20 mouse cellular contexts compared by ENCODE assay signal in the genomic region with DNA sequence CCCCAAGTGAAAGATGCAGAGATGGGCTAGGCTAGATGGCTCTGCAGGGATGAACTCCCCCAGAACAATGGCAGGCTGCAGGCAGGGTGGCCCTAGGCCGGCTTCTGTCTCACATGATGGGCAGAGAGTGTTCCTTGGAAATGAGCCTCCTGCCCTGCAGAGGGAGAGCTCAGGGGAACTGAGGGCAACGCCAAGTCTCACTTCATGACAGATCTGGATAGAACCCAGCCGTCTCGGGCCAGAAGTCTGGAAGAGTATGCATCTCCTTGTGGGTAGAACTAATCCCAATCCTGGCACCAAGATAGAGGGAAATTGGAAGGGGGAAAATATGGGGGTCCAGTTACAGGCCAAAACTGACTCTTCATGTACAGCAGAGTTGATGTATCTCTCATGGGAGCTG. TPM values are rescaled to one million over a fixed set of nuclear protein-coding genes. Genes with fewer than 3 reads are reported as not detected.
DNase-seq lines count a peak whose midpoint lies in the region; ATAC-seq lines count a peak whose summit lies in the region.
"Had no signal": no experiment of that assay in that cellular context is flagged by ENCODE, and none has a peak within 500 bp of the region (broad histone marks: within the 10 kb centered on the region; RNA-seq: fewer than 3 reads in every experiment).

No protein-coding gene starts in this region.

- H3K9ac ChIP-seq in midbrain, embryonic 12.5 days (replicated peaks): no peak overlapping the region
- H3K9ac ChIP-seq in midbrain, embryonic 11.5 days (ENCODE audit: low read length): no peak overlapping the region
- H3K9ac ChIP-seq: forebrain, embryonic 13.5 days; liver, postnatal 0 days had no signal

- H3K4me1 ChIP-seq in midbrain, embryonic 12.5 days: peaks cover 46% of the 10 kb centered on the region
- H3K4me1 ChIP-seq in midbrain, embryonic 11.5 days (ENCODE audit: control insufficient read depth, insufficient read depth, low read length): peaks cover 15% of the 10 kb centered on the region

- H3K27ac ChIP-seq in midbrain, embryonic 12.5 days (replicated peaks): peak overlapping the region; percentile 39; the same call in 1 of the 2 replicates
- no peak overlapping the region for H3K27ac ChIP-seq in midbrain, embryonic 11.5 days (ENCODE audit: low read depth, low read length)
- H3K27ac ChIP-seq: forebrain, embryonic 13.5 days had no signal

- 81% methylated on average over 4 of the region's 4 CpGs for WGBS in midbrain, embryonic 12.5 days
- 89% methylated on average over 4 of the region's 4 CpGs for WGBS in midbrain, embryonic 11.5 days

- H3K36me3 ChIP-seq in midbrain, embryonic 12.5 days: no peaks in the 10 kb centered on the region
- no peaks in the 10 kb centered on the region for H3K36me3 ChIP-seq in midbrain, embryonic 11.5 days (ENCODE audit: control insufficient read depth, insufficient read depth, low read length)

- H3K27me3 ChIP-seq in midbrain, embryonic 12.5 days: no peaks in the 10 kb centered on the region
- no peaks in the 10 kb centered on the region for H3K27me3 ChIP-seq in midbrain, embryonic 11.5 days (ENCODE audit: control insufficient read depth, insufficient read depth, low read length)
- H3K27me3 ChIP-seq: forebrain, embryonic 13.5 days had no signal

- H3K4me3 ChIP-seq in midbrain, embryonic 12.5 days: no peak overlapping the region
- H3K4me3 ChIP-seq in midbrain, embryonic 11.5 days (ENCODE audit: low read depth, low read length): no peak overlapping the region
- H3K4me3 ChIP-seq: forebrain, embryonic 13.5 days had no signal

- DNase-seq in cerebellum, postnatal 14 days: peak; percentile 56 to 69
- no peak for DNase-seq in midbrain, embryonic 11.5 days (ENCODE audit: low spot score, missing footprints)
- peak; percentile 31 for DNase-seq in lung, postnatal 14 days
- DNase-seq in spleen, postnatal 4 days (ENCODE audit: low spot score in 2 of 2): no peak
- DNase-seq in testis, postnatal 14 days (ENCODE audit: low spot score): no peak
- DNase-seq: adrenal gland, adult 8-10 months; cerebellum, adult 2 months; gastrocnemius, postnatal 36 days; heart, postnatal 10 days; kidney, adult 8-10 months; kidney, postnatal 25 days; layer of hippocampus, adult 9-11 months; liver, postnatal 0 days; retina, postnatal 1 day; right cerebral cortex, postnatal 4 days; thymus, postnatal 36 days had no signal

- H3K4me2 ChIP-seq in midbrain, embryonic 12.5 days (replicated peaks): no peak overlapping the region
- H3K4me2 ChIP-seq in midbrain, embryonic 11.5 days: no peak overlapping the region
- H3K4me2 ChIP-seq: forebrain, embryonic 13.5 days had no signal

- no peak for ATAC-seq in cerebellum, adult (ENCODE audit: insufficient number of reproducible peaks, low FRiP score, low TSS enrichment)
- no peak for ATAC-seq in midbrain, embryonic 12.5 days (ENCODE audit: low FRiP score, low read depth)
- no peak for ATAC-seq in midbrain, embryonic 11.5 days (ENCODE audit: low FRiP score)
- ATAC-seq: forebrain, embryonic 13.5 days; inflammation-experienced regulatory T-cells, adult 6 months; liver, postnatal 0 days had no signal

- H3K9me3 ChIP-seq in midbrain, embryonic 12.5 days: no peaks in the 10 kb centered on the region
- no peaks in the 10 kb centered on the region for H3K9me3 ChIP-seq in midbrain, embryonic 11.5 days (ENCODE audit: control insufficient read depth, low read length)
- H3K9me3 ChIP-seq: forebrain, embryonic 13.5 days had no signal

RNA-seq across cellular contexts. Expression of gene Kctd15, which starts 36.5 kb away (rescaled TPM):
- 35.4 and 35.8 TPM in 2 replicates for polyA plus RNA-seq in midbrain, embryonic 12.5 days (2016; fragmentation: Nextera tagmentation; extraction: Ambion mirVana)
- polyA plus RNA-seq in midbrain, embryonic 11.5 days (2014; fragmentation: Nextera tagmentation; extraction: Ambion mirVana): 13.6 and 15.9 TPM in 2 replicates
- polyA plus RNA-seq: inflammation-experienced regulatory T-cells, adult 6 months had no signal

Comparison
In these comparisons a context has a peak if more than half of its experiments do, and no peak if none do; other contexts are left out.
1. DNase-seq: peak in cerebellum, postnatal 14 days (2 of 2) and lung, postnatal 14 days (single experiment); none in midbrain, embryonic 11.5 days (single experiment), spleen, postnatal 4 days (0 of 2) and testis, postnatal 14 days (single experiment).